Mouse (Mus musculus) induced T-regulatory cell, adult 2 months (primary cell): ENCODE data around the gene Ccdc51.

Experiments
- DNase-seq: peaks from one replicate; pipeline ENCODE4 v3.0.0-alpha.2; 2012; ENCODE audit warnings: low read depth

Gene Ccdc51

DNA sequence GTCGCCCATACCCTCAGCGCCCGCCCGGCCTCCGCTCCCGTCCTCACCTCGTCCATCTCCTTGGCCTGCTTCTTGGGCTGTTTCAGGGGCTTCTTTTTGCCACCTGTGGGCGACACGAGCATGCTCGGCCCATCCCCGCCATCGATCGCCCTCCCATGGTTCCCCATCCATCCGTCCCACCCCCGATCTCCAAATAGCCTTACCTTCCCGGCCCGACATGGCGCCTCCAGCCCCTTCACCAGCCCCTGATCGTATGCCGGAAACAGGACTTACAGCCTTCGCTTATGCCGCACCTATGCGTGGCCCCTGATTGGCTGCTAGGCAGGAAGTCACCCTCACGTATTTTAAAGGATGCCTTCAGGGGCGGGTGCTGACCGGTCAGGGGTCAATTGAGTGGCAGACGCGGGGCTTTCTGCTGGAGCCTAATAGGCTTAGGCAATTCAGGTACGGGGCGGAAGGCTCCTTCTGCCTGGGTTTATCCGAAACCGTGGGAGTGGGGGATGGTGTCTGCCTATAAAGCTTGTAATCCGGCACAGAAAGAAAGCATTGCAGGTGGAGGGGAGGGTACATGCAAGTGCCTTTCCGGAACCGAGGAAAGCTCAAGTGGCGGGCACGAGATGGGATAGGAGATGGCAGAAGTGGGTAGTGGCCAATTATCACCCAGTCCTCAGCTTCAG, at the start of gene Ccdc51, which contains the start of gene Tma7:
Gene Ccdc51 (plus strand): TSS at position 370 of the 677 bp plus-strand sequence.
Gene Tma7 (minus strand): TSS at position 464 of the 677 bp plus-strand sequence.
- DNase-seq = peak; percentile 93

DNA sequence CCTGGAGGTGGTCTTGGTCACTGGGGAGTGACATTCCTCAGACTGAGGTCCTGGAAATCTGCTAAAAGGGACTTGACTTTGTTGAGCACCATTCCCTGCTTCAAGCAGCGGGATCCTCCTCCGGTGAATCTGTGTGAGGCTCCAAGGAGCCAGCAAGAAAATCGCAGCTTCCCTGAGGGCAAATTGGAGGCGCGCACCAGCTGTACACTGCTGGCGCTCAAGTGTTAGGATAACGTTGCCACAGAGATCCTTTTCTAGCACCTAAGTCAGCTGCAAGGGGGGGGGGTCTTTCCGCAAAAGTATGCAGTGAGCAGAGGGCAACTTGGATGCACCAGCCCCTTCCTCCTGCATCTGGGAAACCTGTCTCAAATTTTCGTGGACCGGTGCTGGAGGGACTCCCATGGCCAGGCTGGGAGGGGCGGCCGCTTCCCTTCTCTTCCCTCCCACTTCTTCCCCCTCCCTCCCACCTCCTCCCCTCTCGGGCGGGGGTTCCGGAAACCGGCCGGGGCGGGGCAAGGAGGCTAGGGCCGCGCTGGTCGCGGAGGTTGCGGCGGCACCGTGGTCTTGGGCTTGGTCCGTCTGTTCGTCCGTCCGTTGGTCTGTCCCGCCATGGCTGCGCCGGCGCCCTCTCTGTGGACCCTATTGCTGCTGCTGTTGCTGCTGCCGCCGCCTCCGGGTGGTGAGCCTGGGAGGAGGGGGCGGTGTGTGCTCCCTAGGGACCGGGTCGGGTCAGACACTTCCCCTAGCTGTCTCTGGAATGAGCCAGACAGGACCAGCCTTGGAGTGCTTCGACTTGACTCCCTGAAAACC, 44.0 kb upstream of the Ccdc51 start, which contains the start of gene Shisa5:
Gene Shisa5 (plus strand): TSS at position 480 of the 810 bp plus-strand sequence.
- DNase-seq = peak; percentile 82

DNA sequence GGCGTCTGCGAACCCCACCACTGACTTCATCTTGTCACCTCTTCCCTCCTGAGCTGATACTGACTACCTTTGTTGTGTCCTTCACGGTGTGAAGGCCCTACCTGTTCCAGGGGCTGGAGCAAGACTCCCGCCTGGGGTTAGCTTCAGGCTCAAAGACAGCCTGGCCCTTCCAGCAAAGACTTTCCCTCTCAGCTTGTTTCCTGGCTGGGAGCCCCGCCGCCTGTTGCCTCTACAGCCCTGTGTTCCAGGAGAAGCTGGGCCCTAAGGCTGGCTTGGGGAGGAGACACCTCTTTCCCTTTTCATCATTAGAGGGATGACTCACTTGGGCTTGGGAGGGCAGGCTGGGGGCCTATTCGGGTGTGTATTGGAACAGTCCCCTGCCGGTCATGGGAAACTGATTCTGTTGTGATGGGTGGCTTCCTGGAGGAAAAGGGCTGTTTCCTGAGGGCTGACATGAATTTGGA, 43.4 kb upstream of the Ccdc51 start:
- no peak for DNase-seq

DNA sequence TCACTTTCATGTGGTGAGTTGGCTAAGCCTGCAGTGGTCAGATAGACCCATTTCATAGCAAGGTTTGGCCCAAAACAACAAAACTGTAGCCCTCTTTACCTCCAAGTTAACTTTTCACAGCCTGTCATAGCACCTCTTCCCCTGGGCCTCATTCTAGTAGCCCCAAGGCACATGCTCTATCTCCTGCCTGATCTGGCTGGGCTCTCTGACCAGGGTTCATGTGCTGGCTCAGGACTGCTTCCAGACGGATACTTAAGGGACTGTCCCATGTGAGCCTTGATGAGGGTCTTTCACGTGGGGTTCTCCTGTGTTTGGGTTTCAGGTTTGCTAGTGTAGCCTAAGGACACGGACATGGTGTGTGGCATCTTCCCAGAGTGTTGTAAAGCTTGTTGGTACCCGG, 42.6 kb upstream of the Ccdc51 start:
- DNase-seq = no peak

DNA sequence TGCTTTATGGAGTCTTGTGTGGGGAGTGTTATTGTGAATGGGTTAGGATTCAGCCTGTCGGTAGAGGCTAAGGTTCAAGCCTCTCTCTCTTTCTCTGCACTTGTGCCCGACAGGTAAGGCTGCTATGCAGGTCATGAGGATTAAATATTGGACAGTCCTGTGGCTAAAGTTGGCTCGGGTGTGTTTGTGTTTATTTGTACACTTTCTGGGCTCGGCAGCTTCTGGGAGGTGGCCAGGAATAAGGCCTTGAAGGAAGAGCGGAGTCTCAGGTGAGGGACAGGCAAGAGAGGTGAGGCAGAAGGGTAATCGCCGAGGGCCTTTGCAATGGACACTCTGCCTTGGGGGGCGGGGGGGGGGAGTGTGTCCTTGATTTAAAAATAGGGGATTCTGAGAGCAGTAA, 42.1 kb upstream of the Ccdc51 start:
- DNase-seq = no peak

DNA sequence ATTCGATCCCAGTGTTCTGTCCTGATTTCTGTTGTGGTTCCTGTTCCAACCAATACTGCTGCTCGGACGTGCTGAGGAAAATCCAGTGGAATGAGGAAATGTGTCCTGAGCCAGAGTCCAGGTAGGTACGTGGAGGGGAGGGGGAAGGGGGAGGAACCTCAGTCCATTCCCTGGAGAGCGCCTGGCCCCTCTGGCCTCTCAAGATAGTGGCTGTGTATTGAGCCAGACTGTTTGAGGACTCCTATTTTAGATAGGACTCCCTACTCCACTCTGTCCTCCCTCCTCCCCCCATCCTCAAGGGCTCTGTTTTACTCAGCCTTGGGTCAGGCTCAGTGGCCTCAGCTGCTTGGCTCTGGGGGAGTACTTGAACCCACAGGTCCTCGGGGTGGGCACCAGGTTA, 41.4 kb upstream of the Ccdc51 start:
- no peak for DNase-seq

DNA sequence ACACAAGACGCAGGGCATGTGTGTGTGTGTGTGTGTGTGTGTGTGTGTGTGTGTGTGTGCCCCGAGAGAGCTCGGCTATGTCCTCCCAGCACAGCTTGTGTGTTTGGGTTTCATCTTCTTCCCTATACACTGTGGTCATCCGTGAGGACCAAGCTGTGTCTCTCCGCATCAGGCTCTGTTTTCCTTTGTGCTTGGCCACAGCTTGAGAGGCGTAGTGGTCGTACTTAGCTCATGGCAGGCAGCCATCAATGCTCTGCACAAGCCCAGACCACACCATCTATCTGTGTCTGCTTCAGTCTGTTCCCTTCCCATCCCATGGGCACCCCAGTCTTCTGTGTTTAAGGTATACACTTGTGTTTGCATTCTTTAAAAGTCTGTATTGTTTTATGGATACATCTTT, 40.9 kb upstream of the Ccdc51 start:
- no peak for DNase-seq

DNA sequence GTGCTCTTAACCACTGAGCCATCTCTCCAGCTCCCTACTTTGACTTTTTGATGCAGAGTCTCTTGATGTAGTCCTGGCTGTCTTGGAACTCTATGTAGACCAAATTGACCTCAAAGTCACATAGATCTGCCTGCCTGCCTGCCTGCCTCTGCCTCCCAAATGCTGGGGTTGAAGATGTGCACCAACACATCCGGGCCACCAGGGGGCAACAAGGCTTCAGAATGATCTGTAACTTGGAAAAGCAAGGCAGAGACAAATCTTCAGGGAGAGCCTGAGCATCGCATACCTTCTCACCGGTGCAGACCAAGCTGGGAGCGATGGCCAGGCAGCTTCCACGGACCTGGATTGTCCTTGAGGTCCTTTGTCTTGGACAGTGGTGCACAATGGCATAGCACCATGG, 36.0 kb upstream of the Ccdc51 start:
- DNase-seq = peak; percentile 93

DNA sequence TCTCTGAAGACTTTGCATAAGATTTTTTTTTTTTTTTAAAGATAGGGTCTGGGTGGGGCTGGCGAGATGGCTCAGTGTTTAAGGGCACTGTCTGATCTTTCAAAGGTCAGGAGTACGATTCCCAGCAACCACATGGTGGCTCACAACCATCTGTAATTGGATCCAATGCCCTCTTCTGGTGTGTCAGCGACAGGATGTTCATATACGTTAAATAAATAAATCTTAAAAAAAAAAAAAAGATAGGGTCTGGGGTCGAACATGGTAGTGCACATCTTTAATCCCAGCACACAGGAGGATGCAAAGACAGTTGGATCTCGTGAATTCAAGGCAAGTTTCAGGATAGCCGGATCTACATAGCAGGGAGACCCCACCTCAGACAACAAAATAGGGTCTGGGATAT, 33.0 kb upstream of the Ccdc51 start:
- peak; percentile 45 for DNase-seq

DNA sequence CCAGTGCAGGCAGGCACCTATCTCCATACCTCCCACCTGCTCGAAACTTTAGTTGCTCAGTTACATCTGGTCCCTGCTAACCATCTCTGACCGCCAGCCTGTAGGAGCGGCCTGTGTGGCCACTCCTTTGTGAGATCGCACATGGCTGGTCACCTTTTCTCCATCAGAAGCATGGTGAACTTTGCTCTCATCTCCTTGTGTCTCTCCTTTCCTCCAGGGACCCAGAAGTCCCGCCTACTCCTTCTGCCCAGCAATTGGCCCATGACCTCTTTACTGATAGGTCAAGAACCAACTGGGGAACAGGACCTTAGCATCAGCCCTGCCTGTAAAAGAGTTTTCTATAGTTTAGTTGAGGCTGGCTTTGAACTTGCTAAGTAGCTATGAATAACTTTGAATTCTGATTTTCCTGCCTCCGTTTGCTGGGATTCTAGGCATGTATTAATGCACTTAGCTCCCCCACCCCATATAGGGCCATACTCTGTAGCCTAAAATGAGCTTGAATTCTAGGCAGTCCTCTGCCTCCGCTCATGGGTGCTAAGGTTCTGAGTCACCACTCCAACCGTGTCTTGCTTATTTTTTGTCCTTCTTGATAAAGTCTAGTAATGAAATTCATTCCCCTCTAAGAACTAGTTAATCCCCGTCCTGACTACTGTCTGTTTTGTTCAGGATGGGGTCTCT, 32.2 kb upstream of the Ccdc51 start:
- peak; percentile 88 for DNase-seq

DNA sequence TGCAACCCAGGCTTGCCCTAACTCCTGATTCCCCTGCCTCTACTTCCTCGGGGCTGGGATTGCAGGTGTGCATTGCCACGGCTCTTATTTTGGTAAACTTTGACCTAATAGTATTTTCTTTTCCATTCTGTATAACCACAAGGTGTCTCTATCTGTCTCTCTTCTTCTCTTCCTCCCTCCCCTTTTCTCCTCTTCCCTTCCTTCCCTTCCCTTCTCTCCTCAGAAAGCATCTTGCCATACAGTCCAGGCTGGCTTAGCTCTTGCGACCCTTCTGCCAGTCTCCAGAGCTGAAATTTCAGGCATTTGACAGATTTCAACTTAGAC, 31.7 kb upstream of the Ccdc51 start:
- no peak for DNase-seq

DNA sequence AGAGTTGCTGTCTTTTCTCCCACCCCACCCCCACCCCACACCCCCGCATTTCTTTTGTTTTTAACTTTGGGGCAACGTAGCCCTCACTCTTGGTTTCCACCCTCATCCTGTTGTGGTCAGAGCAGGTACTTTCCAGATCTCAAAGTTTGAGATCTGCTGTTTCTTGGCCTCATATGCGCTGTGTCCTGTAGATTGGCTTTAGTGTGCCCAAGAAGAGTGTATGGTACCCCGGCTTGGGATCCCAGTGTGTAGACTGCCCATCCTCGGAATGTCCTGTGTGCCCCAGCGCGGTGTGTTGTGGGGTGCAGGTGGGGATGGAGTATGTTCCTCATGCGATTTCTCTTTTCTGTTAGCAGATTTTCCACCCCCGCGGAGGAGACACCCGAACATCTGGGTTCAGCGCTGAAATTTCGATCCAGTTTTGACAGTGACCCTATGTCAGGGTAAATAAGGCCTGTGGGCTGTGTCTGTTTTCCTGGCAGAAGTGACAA, 31.2 kb upstream of the Ccdc51 start:
- peak; percentile 96 for DNase-seq

DNA sequence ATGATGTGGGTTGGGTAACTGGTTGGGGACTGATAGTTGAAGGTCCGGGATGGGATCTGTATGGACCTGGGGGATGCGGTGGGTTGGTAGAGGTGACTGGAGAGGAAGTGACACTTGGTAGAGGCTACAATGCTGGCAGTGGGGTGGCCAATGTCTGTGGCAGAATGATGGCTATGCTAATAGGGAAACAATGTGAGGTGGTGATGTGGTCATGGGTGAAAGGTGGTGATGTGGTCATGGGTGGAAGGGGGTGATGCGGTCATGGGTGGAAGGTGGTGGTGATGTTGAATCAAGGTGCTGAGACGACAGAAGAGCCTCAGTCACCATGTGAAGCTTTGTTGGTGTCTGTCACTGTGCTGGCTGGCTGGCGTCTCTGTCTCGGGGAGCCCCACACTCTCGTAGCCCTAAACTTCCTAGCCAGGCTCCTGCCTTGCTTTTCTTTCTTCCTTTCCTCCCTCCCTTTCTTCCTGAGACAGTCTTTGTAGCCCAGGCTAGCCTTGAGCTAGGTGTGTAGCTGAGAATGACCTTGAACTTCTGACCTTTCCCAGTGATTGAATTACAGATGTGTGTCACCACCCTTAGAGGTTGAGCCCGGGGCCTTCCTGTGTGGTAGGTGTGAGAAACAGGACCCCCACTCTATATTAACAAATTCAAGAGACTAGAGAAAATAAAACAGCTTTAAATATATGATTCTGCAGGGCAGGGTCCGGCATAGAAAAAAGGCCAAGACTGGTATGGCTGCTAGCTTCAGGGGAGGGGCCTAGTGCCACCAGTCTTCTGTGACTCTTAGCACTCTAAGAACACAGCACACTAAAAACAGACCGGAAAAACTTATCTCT, 30.4 kb upstream of the Ccdc51 start:
- DNase-seq = peak; percentile 95

DNA sequence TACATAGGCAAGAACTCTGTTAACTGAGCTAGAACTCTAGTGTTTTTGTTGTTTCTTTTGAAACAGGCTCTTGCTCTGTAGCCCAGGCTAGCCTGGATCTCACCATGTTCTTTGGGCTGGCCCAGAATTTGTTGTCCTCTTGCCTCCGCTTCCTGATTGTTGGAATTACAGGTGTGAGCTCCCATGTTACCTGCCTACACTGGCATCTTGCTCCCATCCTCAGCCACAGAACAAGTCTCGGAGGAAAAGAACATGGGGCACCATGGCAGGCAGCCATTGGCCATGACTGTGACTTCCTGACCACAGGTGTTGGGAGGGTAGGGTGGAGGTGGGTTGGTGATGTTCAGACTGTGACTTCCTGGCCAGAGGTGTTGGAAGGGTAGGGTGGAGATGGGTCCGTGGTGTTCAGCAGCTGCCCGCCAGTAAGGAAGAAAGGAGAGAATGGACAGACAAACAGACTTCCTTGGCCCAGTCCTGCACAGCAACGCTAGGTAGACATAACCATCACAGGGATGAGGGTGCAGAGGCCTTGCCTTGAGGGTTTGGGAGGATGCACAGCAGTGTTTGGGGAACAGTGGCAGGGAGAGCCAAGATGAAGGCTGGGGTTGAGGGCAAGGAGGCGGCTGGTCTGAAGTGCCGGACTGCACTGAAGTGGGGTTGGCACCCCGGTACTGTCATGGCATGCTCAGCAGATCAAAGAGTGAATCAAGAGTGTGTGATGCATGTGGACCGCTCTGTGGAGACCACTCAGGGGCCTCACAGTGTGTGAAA, 29.6 kb upstream of the Ccdc51 start:
- peak; percentile 90 for DNase-seq

DNA sequence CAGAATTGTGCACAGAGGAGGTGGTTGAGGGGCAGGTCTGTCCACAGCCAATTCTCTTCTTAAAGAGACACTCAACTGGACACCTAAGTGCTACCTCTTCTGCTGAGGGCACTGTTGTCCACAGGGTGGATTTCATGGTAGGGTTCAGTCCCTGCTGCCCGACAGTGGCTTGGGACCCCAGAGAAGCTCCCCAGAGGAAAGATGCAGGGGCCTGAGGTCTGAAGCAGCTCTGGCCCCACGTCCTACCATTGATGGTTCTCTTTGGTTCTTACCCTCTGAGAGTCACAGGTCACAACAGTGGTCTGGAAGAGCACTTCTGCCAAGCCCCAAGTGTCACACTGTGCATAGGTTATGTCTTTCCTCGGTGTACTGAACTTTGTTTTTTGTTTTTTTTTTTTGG, 28.9 kb upstream of the Ccdc51 start:
- DNase-seq = no peak

DNA sequence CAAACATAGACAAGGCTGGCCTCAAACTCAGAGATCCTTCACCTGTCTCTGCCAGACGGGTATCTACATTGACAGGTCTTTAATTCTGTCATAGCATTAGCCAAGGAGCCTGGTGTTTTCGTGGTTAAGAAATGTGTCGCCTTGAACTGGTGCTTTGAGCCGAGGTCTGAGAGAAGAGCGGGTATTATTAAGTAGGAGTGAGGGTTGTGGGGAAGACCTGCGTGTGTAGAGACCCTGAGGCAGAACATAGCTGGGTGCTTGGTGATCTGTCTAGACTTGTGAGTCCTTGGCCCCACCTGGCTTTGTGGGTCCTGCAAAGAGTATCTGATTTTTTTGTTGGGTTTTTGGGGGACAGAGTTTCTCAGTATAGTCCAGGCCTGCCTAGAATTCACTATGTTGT, 28.4 kb upstream of the Ccdc51 start:
- DNase-seq = peak; percentile 67

DNA sequence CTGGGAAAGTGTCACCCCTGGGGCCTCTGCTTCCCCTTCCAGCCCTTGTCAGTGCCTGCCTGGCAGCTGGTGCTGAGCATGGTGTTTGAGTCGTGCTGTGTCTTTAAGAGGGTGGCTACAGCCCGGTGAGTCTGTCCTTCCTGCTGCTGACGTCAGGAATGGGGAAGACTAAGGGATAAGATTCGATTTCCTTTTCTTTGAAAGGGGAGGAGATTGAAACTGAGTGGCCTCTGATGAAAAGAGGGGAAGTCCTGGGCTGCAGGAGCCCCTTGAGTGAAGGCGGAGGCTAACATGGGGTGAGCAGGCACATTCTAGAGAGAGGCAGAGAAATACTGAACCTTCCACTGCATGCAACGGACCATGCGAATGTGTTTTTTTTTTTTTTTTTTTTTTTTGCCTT, 27.6 kb upstream of the Ccdc51 start:
- DNase-seq = peak; percentile 95

DNA sequence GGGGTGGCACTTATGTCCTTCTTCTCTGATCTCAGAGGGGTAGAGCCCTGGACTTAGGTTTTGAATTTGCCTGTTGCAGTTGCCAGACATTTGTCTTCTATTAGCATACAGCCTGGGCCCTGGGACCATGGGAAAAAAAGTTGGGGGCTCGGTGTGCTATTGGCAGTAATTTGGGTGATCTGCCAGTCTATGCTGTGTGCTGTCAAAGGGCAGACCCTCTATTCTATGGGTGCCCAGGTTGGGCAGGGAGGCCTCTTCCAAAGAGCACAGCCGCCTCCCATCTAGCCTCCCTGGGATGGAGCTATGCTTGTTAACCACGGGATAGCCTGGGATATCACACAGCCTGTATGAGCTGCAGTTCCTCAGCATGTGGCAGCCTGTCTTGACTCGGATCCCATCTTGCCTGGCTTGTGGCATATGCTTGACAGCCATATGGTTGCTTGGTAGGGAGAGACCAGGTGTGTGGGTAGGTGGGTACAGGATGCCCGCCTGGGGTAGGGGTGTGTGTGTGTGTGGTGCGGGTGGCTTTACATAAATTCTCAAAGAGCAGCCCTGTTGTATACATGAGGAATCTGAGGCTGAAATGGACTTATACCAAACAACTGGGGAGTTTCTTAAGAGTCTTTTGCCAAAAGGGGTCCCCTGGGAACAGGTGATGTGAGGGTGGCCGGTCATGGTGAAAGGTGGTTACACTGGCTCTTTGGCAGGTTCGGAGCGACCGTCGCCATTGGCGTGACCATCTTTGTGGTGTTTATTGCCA, 26.8 kb upstream of the Ccdc51 start:
- DNase-seq = peak; percentile 58

DNA sequence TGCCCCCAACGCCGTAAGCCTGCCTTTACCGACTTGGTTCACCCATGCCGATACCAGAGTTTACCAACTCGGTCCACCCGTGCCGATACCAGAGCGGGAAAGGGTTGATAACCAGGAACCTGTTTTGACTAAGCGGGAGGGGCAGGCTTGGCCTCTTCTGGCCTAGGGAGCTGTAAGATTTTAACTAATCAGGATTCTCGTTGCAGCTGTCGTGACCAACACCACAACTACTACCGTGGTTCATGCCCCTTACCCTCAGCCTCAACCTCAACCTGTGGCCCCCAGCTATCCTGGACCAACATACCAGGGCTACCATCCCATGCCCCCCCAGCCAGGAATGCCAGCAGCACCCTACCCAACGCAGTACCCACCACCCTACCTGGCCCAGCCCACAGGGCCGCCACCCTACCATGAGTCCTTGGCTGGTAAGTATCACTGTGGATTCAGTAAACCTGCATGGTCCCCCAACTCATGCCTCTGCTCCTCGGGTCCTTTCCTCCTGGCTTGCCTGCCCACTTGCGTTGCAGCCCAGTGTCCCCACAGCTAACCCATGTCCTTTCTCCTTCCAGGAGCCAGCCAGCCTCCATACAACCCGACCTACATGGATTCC, 26.1 kb upstream of the Ccdc51 start:
- DNase-seq = no peak

DNA sequence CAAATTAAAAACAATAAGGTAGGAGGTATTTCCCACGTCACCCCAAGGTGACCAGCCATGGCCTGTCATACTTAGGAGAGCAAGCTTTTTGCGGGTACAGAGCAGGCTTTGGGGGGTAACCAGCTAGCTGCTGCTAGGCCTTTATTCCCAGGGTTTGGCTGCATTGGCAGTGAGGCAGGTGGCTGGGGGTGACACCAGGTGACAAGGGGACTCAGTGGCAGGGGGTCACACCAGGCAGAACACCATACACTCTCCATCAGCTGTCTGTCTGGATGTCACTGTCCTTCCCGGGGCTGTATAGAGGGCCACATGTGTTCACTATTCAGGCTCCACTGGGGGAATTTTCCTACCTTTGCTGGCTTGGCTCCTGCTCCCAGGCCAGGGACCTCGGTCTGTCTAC, 25.4 kb upstream of the Ccdc51 start:
- no peak for DNase-seq
